Mouse (Mus musculus): ENCODE results near the gene Ewsr1. TPM values are rescaled to one million over a fixed set of nuclear protein-coding genes. Genes with fewer than 3 reads are reported as not detected.
A peak's percentile ranks its signal among the peaks of the same experiment; 100 is the strongest.

Gene Ewsr1
- polyA plus RNA-seq, 1 experiment from 2014 or later = 909 TPM

DNA sequence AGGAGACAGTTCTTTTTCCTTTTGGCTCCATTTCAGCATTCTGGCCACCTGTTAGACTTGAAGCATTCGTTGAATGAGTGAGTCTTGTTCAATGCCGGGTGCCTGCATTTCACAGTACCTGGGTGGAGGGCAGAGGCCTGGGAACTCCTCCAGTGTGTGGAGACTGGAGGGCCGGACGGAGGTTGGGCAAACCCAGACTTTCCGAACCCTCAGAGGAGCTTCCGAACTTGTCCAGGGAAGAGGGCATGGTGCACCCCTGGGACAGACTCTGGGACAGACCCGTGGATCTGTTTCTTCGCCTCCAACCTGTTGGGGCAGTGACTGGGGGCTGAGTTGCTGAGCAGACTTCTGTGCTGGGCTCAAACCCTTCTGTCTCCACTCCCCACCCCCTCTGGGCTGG lies 42.0 kb downstream of the Ewsr1 start:
- Histone ChIP-seq H3K36me3 (peaks cover 6% of the 10 kb centered on the region; the same call in 1 of the 2 replicates), H3K4me3 (no peak overlapping the region), H3K4me1 (peaks cover 44% of the 10 kb centered on the region), H3K27me3 (peaks cover 73% of the 10 kb centered on the region), H3K4me2 (no peak overlapping the region), H3K9me3 (no peaks in the 10 kb centered on the region), H3K27ac (no peak overlapping the region), H3K9ac (no peak overlapping the region)
- WGBS = 39% methylated on average over 8 of the region's 8 CpGs
- ATAC-seq (ENCODE audit: insufficient number of reproducible peaks, insufficient read depth, low FRiP score, low TSS enrichment, low read depth) = no peak

- 22% methylated on average over 23 of the region's 23 CpGs for WGBS
- no peak for ATAC-seq (ENCODE audit: insufficient number of reproducible peaks, insufficient read depth, low FRiP score, low TSS enrichment, low read depth)
- Histone ChIP-seq H3K36me3 (peaks cover 6% of the 10 kb centered on the region; the same call in 1 of the 2 replicates), H3K27me3 (peaks cover 65% of the 10 kb centered on the region), H3K27ac (no peak overlapping the region), H3K4me2 (no peak overlapping the region), H3K4me1 (peaks cover 36% of the 10 kb centered on the region), H3K9ac (no peak overlapping the region), H3K9me3 (no peaks in the 10 kb centered on the region), H3K4me3 (no peak overlapping the region)
These were observed 42.8 kb downstream of the Ewsr1 start for GRCm38 (mm10) chr11:5055945-5056938.

GRCm38 (mm10) chr11:5054874-5055273 lies 44.2 kb downstream of the Ewsr1 start:
- H3K27me3 ChIP-seq = peaks cover 53% of the 10 kb centered on the region

GRCm38 (mm10) chr11:5054151-5054550 lies 44.9 kb downstream of the Ewsr1 start:
- H3K4me2 ChIP-seq = no peak overlapping the region
- no peaks in the 10 kb centered on the region for H3K9me3 ChIP-seq
- no peak overlapping the region for H3K4me3 ChIP-seq
- H3K27ac ChIP-seq = no peak overlapping the region
- H3K9ac ChIP-seq = no peak overlapping the region
- H3K4me1 ChIP-seq = peaks cover 24% of the 10 kb centered on the region
- ATAC-seq (ENCODE audit: insufficient number of reproducible peaks, insufficient read depth, low FRiP score, low TSS enrichment, low read depth) = no peak
- peaks cover 49% of the 10 kb centered on the region for H3K27me3 ChIP-seq
- no peaks in the 10 kb centered on the region for H3K36me3 ChIP-seq
- 87% methylated on average over 14 of the region's 14 CpGs for WGBS

More at GRCm38 (mm10) chr11:5054874-5055273, 44.2 kb downstream of the Ewsr1 start:
- ATAC-seq (ENCODE audit: insufficient number of reproducible peaks, insufficient read depth, low FRiP score, low TSS enrichment, low read depth) = no peak
- Histone ChIP-seq H3K4me3 (no peak overlapping the region), H3K4me1 (peaks cover 31% of the 10 kb centered on the region), H3K9me3 (no peaks in the 10 kb centered on the region), H3K9ac (no peak overlapping the region), H3K4me2 (no peak overlapping the region), H3K27ac (no peak overlapping the region), H3K36me3 (no peaks in the 10 kb centered on the region)
- 71% methylated on average over 6 of the region's 6 CpGs for WGBS

- Histone ChIP-seq H3K4me1 (peaks cover 8% of the 10 kb centered on the region; the same call in 1 of the 2 replicates), H3K4me2 (no peak overlapping the region), H3K9me3 (no peaks in the 10 kb centered on the region), H3K4me3 (no peak overlapping the region), H3K27me3 (peaks cover 31% of the 10 kb centered on the region), H3K27ac (no peak overlapping the region), H3K9ac (no peak overlapping the region), H3K36me3 (no peaks in the 10 kb centered on the region)
- 68% methylated on average over 10 of the region's 10 CpGs for WGBS
- ATAC-seq (ENCODE audit: insufficient number of reproducible peaks, insufficient read depth, low FRiP score, low TSS enrichment, low read depth) = no peak
These were observed 46.7 kb downstream of the Ewsr1 start for GRCm38 (mm10) chr11:5052200-5052854.

DNA sequence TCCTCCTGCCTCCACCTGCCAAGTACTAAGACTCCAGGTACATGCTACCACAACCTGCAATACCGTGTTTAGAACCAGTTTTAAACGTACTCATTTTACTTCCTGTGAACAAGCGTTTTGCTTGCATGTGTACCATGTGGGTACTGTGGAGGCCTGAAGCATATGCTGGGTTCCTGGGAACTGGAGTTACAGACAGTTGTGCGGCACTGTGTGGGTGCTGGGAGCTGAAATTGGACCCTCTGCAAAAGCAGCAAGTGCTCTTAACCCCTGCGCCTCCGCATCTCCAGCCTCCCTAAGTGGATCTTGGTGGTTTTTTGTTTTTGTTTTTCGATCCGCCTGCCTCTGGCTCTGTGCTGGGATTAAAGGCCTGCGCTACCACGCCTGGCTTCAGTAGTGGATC lies 47.4 kb downstream of the Ewsr1 start:
- Histone ChIP-seq H3K9me3 (no peaks in the 10 kb centered on the region), H3K4me2 (no peak overlapping the region), H3K4me1 (peaks cover 7% of the 10 kb centered on the region; the same call in 1 of the 2 replicates), H3K9ac (no peak overlapping the region), H3K4me3 (no peak overlapping the region), H3K27ac (no peak overlapping the region), H3K27me3 (peaks cover 24% of the 10 kb centered on the region), H3K36me3 (no peaks in the 10 kb centered on the region)
- ATAC-seq (ENCODE audit: insufficient number of reproducible peaks, insufficient read depth, low FRiP score, low TSS enrichment, low read depth) = no peak
- WGBS = 51% methylated on average over 10 of the region's 10 CpGs

DNA sequence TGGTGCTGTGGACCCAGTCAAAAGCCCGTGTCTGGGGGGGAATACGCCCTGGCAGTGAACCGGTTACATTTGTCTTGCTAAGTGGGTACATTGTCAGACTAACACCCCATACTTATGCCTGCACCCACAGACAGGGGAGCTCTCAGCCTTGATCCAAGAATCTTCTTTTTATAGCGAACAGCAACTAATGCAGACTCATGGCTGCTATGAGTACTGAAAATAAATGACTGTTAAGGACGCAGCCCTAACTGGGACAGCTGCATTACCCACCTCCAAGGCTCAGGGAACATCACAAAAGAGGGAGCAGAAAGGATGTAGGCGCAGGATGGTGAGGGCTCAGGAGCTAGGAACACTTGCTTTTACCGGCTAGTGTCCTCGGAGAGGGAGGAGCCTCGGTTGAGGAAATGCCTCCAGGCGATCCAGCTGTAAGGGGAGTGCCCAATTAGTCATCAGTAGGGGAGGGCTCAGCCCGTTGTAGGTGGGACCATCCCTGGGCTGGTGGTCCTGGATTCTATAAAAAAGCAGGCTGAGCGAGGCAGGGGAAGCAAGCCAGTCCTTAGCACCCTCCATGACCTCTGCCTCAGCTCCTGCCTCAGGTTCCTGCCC lies 52.6 kb downstream of the Ewsr1 start:
- no peak overlapping the region for H3K4me2 ChIP-seq
- H3K9ac ChIP-seq = no peak overlapping the region
- 0 out of 2 replicates have a peak, but pooled peaks cover 5% of the 10 kb centered on the region for H3K27me3 ChIP-seq
- peaks cover 18% of the 10 kb centered on the region for H3K36me3 ChIP-seq
- H3K9me3 ChIP-seq = no peaks in the 10 kb centered on the region
- H3K27ac ChIP-seq = no peak overlapping the region
- no peaks in the 10 kb centered on the region for H3K4me1 ChIP-seq
- 43% methylated on average over 12 of the region's 12 CpGs for WGBS
- ATAC-seq (ENCODE audit: insufficient number of reproducible peaks, insufficient read depth, low FRiP score, low TSS enrichment, low read depth) = no peak
- H3K4me3 ChIP-seq = no peak overlapping the region

DNA sequence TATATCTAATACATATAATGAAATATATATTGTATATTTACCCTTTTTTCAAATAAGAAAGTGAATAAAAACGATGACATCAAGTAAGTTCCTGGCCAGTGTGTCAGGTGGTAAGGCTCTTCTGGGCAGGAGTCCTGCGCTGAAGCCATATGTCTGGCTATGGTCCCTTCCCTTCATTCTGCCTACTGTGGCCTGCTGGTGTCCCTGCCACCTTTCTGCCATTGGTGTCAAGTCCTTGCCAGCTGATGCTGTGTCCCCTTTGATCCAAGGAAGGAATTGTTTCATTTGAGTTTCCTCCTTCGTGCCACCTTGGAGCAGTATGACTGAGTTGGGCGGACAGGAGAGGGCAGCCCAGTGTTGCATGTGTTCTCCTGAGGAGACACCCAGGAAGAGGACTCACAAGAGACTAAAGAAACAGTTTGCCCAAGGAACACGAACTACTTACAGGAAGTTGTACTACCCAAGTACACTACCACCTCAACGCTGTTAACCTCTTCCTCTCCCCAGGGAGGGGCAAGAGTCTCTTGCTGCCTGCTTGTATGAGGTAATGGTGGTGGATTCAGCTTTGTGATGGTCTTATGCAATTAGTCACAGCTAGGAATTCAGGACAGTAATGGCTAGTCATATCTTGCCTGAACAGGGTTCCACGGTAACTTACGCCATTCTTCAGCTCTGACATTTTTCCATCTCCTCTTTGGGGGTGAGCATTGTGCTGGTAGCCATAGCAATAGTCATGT lies 56.3 kb downstream of the Ewsr1 start:
- H3K4me3 ChIP-seq = no peak overlapping the region
- no peak overlapping the region for H3K27ac ChIP-seq
- peaks cover 53% of the 10 kb centered on the region for H3K36me3 ChIP-seq
- 88% methylated on average over 8 of the region's 8 CpGs for WGBS
- H3K4me1 ChIP-seq = no peaks in the 10 kb centered on the region
- no peak overlapping the region for H3K4me2 ChIP-seq
- no peak overlapping the region for H3K9ac ChIP-seq
- ATAC-seq (ENCODE audit: insufficient number of reproducible peaks, insufficient read depth, low FRiP score, low TSS enrichment, low read depth) = no peak
- no peaks in the 10 kb centered on the region for H3K27me3 ChIP-seq
- H3K9me3 ChIP-seq = no peaks in the 10 kb centered on the region

- Histone ChIP-seq H3K4me3 (no peak overlapping the region), H3K27me3 (no peaks in the 10 kb centered on the region), H3K4me2 (no peak overlapping the region), H3K4me1 (no peaks in the 10 kb centered on the region), H3K9me3 (no peaks in the 10 kb centered on the region), H3K9ac (0 out of 2 replicates have a peak overlapping the region, but pooled peaks have one; percentile 44), H3K27ac (no peak overlapping the region), H3K36me3 (peaks cover 68% of the 10 kb centered on the region)
- no peak for ATAC-seq (ENCODE audit: insufficient number of reproducible peaks, insufficient read depth, low FRiP score, low TSS enrichment, low read depth)
- 76% methylated on average over 18 of the region's 18 CpGs for WGBS
These were observed 57.8 kb downstream of the Ewsr1 start for GRCm38 (mm10) chr11:5041144-5041780.

GRCm38 (mm10) chr11:5040585-5040984 lies 58.5 kb downstream of the Ewsr1 start:
- peaks cover 75% of the 10 kb centered on the region for H3K36me3 ChIP-seq
- no peak for ATAC-seq (ENCODE audit: insufficient number of reproducible peaks, insufficient read depth, low FRiP score, low TSS enrichment, low read depth)

More at GRCm38 (mm10) chr11:5040585-5040984, 58.5 kb downstream of the Ewsr1 start:
- Histone ChIP-seq H3K4me1 (no peaks in the 10 kb centered on the region), H3K27ac (no peak overlapping the region), H3K4me2 (no peak overlapping the region), H3K9me3 (no peaks in the 10 kb centered on the region), H3K27me3 (no peaks in the 10 kb centered on the region), H3K9ac (0 out of 2 replicates have a peak overlapping the region, but pooled peaks have one; percentile 44), H3K4me3 (no peak overlapping the region)
- WGBS = 88% methylated on average over 5 of the region's 5 CpGs

Measured in embryonic facial prominence, embryonic 13.5 days (tissue).